Mouse (Mus musculus) myocyte (in vitro differentiated cells): ENCODE data around the gene Best2.

Source experiments
- MYOG ChIP-seq, 3 experiments: IDR thresholded peaks; one replicate each; pipeline ENCODE4 v1.6.1; 2011; ENCODE audit warnings: control low read depth in 2 of 3, low read depth in 2 of 3, mild to moderate bottlenecking in 2 of 3; ENCODE audit not compliant: insufficient read length in 2 of 3, control insufficient read depth in 1 of 3, insufficient read depth in 1 of 3
- POLR2A ChIP-seq: IDR thresholded peaks from one replicate; pipeline ENCODE4 v1.6.1; 2011; ENCODE audit warnings: low read depth, mild to moderate bottlenecking, control low read depth, moderate library complexity; ENCODE audit not compliant: insufficient read length
- POLR2AphosphoS2 ChIP-seq: IDR thresholded peaks from one replicate; pipeline ENCODE4 v1.6.1; 2011; ENCODE audit warnings: low read depth, control low read depth; ENCODE audit not compliant: insufficient read length
- USF1 ChIP-seq: IDR thresholded peaks from one replicate; pipeline ENCODE4 v1.6.1; 2011; ENCODE audit warnings: low read depth, mild to moderate bottlenecking, control low read depth, moderate library complexity

GRCm38 (mm10) chr8:84989810-84990209 lies 24.5 kb downstream of the Best2 start:
- TF ChIP-seq USF1 (no peak), POLR2AphosphoS2 (peak; percentile 63), MYOG (IDR thresholded peaks at IDR 0.05; ENCODE audit: control insufficient read depth in 1 of 3, insufficient read depth in 1 of 3, insufficient read length in 2 of 3, low read depth in 2 of 3) (no peak), POLR2A (peak; percentile 30)
